Mouse (Mus musculus) stomach, embryonic 15.5 days (tissue): ENCODE data around the gene Ptprg. TPM values are rescaled to one million over a fixed set of nuclear protein-coding genes. Genes with fewer than 3 reads are reported as not detected.

ENCODE experiments used
- ATAC-seq: fragments of 200-750 bp; cut with Nextera tagmentation; 2 replicates; pipeline ENCODE4 v1.8.0; 2017; ENCODE audit warnings: low read depth, moderate number of reproducible peaks, moderate TSS enrichment; ENCODE audit not compliant: insufficient read depth, low FRiP score
- H3K27ac ChIP-seq: fragments of 300-500 bp; sonication (generic); 2 replicates; pipeline ENCODE4 v1.5.1; 2015; ENCODE audit warnings: mild to moderate bottlenecking, inconsistent platforms
- H3K27me3 ChIP-seq: fragments of 300-500 bp; sonication (generic); replicated peaks from 2 replicates; pipeline ENCODE4 v1.6.1; 2015; ENCODE audit warnings: inconsistent platforms
- H3K36me3 ChIP-seq: fragments of 300-500 bp; sonication (generic); 2 replicates; pipeline ENCODE4 v1.6.1; 2015; ENCODE audit warnings: inconsistent platforms
- H3K4me1 ChIP-seq: fragments of 300-500 bp; sonication (generic); 2 replicates; pipeline ENCODE4 v1.6.1; 2015; ENCODE audit warnings: inconsistent platforms
- H3K4me2 ChIP-seq: fragments of 300-500 bp; sonication (generic); 2 replicates; pipeline ENCODE4 v1.6.1; 2015; ENCODE audit warnings: mild to moderate bottlenecking, inconsistent platforms
- H3K4me3 ChIP-seq: fragments of 300-500 bp; sonication (generic); replicated peaks from 2 replicates; pipeline ENCODE4 v1.5.1; 2015; ENCODE audit warnings: inconsistent platforms
- H3K9ac ChIP-seq: fragments of 300-500 bp; sonication (generic); 2 replicates; pipeline ENCODE4 v1.6.1; 2015; ENCODE audit warnings: inconsistent platforms
- H3K9me3 ChIP-seq: fragments of 300-500 bp; sonication (generic); 2 replicates; pipeline ENCODE4 v1.6.1; 2016; ENCODE audit warnings: inconsistent platforms
- WGBS: fragments of 180-500 bp; shearing (Covaris S2); methylation state at CpG from one replicate; pipeline ENCODE4 v1.1.7; 2015; 5-methylcytosine and 5-hydroxymethylcytosine counted together
- polyA plus RNA-seq: library from polyadenylated mRNA; unstranded; fragments of >200 nt; fragmentation: Nextera tagmentation; extraction: Ambion mirVana; gene quantifications from 2 replicates; pipeline ENCODE4 v1.2.1, GENCODE M21; 2015

Gene Ptprg
- polyA plus RNA-seq, 1 experiment from 2014 or later, result 22.9 TPM

DNA sequence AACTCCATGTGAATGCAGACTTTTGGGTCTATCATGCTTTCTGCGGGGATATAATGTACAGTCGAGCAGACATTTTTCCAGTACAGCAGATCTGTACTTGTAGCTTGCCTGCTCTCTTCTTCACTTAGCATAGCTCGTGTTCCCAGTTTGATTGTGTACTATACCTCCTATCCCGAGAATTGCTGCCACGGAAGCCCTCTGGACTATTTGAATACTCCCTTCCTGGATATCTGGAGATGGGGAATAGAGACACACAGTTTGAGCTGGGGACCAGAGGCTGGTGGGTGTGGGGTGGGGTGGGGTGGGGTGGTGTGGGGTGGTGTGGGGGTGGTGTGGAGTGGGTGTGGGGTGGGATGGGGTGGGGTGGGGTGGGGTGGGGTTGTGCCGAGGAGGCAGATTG is 263.9 kb downstream of the Ptprg start:
- no peaks in the 10 kb centered on the region for H3K27me3 ChIP-seq
- no peaks in the 10 kb centered on the region for H3K4me1 ChIP-seq
- 81% methylated on average over 6 of the region's 6 CpGs for WGBS
- H3K4me3 ChIP-seq, result no peak overlapping the region
- no peak overlapping the region for H3K4me2 ChIP-seq
- no peaks in the 10 kb centered on the region for H3K9me3 ChIP-seq
- no peaks in the 10 kb centered on the region for H3K36me3 ChIP-seq
- no peak for ATAC-seq
- no peak overlapping the region for H3K27ac ChIP-seq
- no peak overlapping the region for H3K9ac ChIP-seq

DNA sequence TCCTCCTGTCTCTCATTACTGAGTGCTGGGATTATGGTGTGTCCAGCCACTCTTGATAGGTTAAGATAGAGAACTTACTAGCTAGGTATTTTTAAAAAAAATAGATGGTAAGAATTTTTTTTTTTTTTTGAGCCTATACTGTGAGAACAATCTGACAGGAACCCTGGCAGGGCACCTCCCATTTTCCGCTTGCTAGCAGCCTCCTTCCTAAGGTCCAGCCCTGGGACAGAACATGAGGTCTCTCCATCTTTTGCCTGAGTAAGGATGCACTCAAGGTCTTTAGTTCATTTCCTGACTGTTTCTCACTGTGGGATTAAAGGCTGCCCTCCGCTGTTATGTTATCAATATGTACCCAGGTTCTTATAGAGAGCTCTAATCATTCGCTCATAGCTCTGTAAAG is 264.7 kb downstream of the Ptprg start:
- Histone ChIP-seq H3K27ac (no peak overlapping the region), H3K27me3 (no peaks in the 10 kb centered on the region), H3K9me3 (no peaks in the 10 kb centered on the region), H3K9ac (no peak overlapping the region), H3K4me2 (no peak overlapping the region), H3K4me1 (no peaks in the 10 kb centered on the region), H3K4me3 (no peak overlapping the region), H3K36me3 (no peaks in the 10 kb centered on the region)
- ATAC-seq, result no peak
- 87% methylated on average over 3 of the region's 3 CpGs for WGBS

DNA sequence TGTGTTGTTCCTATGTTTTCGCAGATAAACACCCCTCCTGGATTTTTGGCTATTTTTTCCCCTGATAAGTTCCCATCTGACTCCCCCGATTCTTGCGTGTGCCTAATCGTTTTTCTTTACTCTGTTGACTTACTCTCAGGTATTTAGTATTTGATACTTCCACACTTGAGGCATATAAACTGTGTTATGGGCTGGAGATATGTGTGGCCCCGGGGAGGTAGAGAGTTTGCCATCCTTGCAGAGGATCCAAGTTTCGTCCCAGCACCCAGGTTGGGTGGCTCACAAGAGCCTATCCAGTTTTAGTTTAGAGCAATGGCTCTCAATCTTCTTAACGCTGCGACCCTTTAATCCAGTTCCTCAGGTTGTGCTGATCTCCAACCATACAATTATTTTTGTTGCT is 265.4 kb downstream of the Ptprg start:
- Histone ChIP-seq H3K9ac (no peak overlapping the region), H3K27me3 (no peaks in the 10 kb centered on the region), H3K9me3 (no peaks in the 10 kb centered on the region), H3K4me2 (no peak overlapping the region), H3K4me1 (no peaks in the 10 kb centered on the region), H3K27ac (no peak overlapping the region), H3K4me3 (no peak overlapping the region), H3K36me3 (no peaks in the 10 kb centered on the region)
- 84% methylated on average over 8 of the region's 8 CpGs for WGBS
- ATAC-seq, result no peak

DNA sequence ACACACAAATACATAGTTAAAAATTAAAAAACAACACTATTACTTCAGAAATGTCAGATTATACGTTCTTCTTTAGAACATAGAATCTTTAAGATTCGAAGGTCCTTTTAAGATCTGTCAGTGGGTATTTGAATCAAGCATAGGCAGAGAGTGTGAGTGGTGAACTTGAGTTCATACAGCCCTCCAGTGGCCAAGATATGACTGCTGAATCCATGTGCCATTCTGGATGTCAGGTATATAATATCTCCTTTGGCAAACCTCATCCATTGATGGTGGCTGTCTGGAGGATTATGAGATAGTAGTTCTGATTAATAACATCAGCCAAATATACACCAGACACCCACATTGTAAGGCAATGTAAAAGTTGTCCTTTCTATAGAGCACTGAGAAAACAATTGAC is 266.0 kb downstream of the Ptprg start:
- no peaks in the 10 kb centered on the region for H3K36me3 ChIP-seq
- H3K9me3 ChIP-seq, result no peaks in the 10 kb centered on the region
- no peaks in the 10 kb centered on the region for H3K4me1 ChIP-seq
- H3K4me2 ChIP-seq, result no peak overlapping the region
- H3K9ac ChIP-seq, result no peak overlapping the region
- H3K4me3 ChIP-seq, result no peak overlapping the region
- no peak overlapping the region for H3K27ac ChIP-seq
- no peak for ATAC-seq
- WGBS, result 89% methylated on average over 2 of the region's 2 CpGs
- H3K27me3 ChIP-seq, result no peaks in the 10 kb centered on the region

DNA sequence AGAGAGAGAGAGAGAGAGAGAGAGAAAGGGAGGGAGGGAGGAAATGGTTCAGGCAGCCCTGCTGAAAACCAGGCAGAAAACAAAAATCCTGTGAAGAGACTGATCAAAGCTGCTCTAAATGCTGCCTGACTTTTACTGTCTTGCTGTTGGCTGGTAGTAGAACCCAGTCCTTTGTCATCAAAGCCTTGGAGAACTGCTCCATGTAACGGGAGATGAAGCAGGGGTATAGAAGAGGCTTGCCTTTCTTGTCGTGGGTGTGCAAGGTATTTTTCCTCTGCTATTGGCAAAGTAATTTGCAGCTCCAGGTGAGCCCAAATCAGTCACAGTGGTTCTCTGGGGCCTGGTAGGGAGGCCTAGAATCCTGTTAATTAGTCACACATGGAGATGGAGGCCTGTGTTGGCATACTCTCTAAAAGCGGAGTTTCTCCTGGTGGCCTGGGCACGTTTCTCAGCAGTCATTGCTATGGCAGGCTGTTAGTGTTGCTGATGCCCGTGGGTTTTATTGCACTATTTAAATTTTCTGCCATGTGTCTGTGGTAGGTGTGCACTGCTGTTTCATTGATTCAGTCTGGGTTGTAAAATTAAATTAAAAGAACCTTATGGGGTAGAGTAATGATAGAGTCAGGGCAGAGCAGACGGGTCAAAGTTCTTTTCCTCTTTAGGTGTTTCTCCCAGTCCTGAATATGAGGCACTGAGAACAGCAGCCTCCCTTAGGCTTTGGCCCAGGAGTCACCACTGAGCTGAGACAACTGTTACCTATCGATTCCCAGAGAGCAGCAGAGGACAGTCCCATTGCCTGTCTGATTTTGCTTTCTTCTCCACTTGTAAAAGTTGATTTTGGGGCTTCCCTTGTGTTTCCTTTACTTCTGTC is 269.7 kb downstream of the Ptprg start:
- 69% methylated on average over 7 of the region's 7 CpGs for WGBS
- Histone ChIP-seq H3K4me3 (no peak overlapping the region), H3K4me1 (no peaks in the 10 kb centered on the region), H3K36me3 (no peaks in the 10 kb centered on the region), H3K27me3 (no peaks in the 10 kb centered on the region), H3K9ac (no peak overlapping the region), H3K9me3 (no peaks in the 10 kb centered on the region), H3K27ac (no peak overlapping the region), H3K4me2 (no peak overlapping the region)
- ATAC-seq, result no peak

DNA sequence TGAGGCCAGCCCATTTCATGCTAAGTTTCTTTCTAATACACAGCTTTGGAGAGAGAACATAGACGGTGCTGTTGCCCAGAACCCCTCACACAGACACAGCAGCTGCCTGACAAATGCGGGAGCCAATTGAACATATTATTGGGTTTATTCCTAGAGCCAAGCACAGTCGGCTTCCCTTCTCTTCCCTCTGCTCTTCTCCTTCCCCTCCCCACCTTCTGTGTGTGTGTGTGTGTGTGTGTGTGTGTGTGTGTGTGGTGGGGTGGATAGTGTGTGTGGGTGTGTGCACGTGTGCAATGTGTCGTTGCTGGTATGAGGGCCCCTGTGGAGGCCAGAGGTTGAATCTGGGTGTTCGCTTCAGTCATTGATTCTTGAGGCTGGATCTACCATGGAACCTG is 270.4 kb downstream of the Ptprg start:
- Histone ChIP-seq H3K4me2 (no peak overlapping the region), H3K27ac (no peak overlapping the region), H3K4me1 (no peaks in the 10 kb centered on the region), H3K9me3 (no peaks in the 10 kb centered on the region), H3K9ac (no peak overlapping the region), H3K36me3 (no peaks in the 10 kb centered on the region), H3K4me3 (no peak overlapping the region), H3K27me3 (no peaks in the 10 kb centered on the region)
- WGBS, result 78% methylated on average over 6 of the region's 6 CpGs
- ATAC-seq, result no peak

DNA sequence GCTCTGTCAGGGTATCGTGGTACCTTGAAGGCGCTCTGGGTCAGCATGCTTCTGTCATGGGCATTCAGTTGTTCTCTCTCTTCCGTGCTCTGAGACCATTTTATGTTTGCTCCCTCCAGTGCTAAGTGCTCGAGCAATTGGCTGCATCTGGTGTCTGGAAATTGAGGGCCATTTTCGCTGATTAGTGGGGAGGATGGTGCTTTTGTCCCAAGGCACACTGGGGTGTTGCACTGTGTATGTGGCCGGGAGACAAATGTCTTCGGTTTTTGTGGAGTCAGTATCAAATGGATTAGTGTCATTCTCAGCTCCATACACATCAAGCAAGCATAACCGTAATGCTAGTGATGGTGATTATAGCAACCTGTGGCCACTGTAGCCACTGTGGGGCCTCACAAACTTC is 271.6 kb downstream of the Ptprg start:
- Histone ChIP-seq H3K4me3 (no peak overlapping the region), H3K4me2 (no peak overlapping the region), H3K36me3 (no peaks in the 10 kb centered on the region), H3K4me1 (no peaks in the 10 kb centered on the region), H3K9ac (no peak overlapping the region), H3K9me3 (no peaks in the 10 kb centered on the region), H3K27me3 (no peaks in the 10 kb centered on the region), H3K27ac (no peak overlapping the region)
- WGBS, result 86% methylated on average over 8 of the region's 8 CpGs
- no peak for ATAC-seq

DNA sequence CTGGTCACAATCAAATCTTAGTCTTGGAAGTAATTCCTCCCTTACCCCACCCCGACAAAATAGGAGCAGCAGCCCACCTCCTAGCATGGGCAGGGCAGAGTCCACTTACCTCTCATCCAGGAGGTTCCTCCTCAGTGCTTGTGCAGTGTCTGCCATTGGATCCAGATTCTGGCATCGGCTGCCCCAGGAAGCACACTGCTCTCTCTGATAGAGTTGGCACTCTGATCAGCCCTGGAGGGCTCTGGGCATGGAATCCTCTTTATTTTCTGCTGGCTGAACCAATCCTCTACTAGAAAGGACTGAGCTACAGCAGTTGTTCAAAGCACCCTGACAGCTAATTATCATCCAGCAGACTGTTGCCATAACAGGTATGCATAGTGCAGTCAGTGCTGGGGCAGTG is 272.2 kb downstream of the Ptprg start:
- ATAC-seq, result no peak
- no peaks in the 10 kb centered on the region for H3K36me3 ChIP-seq
- no peak overlapping the region for H3K4me2 ChIP-seq
- H3K9me3 ChIP-seq, result no peaks in the 10 kb centered on the region
- H3K9ac ChIP-seq, result no peak overlapping the region
- whole genome bisulfite sequencing, result 87% methylated on average over 2 of the region's 2 CpGs
- H3K4me1 ChIP-seq, result no peaks in the 10 kb centered on the region
- H3K27me3 ChIP-seq, result no peaks in the 10 kb centered on the region
- H3K27ac ChIP-seq, result no peak overlapping the region
- H3K4me3 ChIP-seq, result no peak overlapping the region

DNA sequence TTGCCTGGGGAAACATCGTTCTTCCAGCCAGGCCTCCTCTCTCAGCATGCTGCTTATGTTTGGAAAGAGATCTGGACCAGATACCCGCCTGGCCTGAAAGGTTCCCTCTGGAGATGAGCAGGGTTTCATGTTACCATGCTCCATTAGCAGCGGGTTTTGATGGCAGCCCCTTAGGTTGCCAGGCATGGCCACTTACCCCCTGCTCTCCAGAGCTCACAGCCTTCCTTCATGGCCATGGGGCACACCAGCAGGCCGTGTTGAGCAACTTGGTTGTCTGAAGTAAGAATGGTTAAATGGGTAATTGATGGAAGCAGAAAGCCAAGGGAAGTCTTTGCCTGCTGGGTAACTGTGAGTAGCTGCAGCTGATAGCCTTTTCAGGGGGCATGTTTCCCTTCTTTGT is 274.8 kb downstream of the Ptprg start:
- 46% methylated on average over 4 of the region's 4 CpGs for WGBS

DNA sequence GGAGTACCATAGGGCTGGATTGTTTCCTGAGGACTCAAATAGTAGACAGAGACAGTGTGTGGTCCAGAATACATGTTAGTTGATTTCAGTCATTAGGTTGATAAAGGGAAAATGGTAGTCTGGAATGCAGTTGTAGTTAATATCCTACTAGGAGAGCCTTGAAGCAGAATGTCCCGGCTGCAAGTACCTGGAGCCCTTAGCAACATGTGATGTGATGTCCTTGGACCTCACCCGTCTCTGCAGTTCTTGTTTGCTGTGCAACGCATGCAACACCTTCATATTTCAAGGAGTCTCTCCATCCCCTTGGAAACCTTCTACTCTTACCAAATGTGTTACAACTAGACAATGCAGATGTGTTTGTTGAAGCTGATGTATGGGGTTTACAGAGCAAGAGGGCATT is 280.3 kb downstream of the Ptprg start:
- no peak for ATAC-seq
- no peak overlapping the region for H3K4me3 ChIP-seq
- H3K36me3 ChIP-seq, result no peaks in the 10 kb centered on the region
- no peak overlapping the region for H3K27ac ChIP-seq
- no peak overlapping the region for H3K4me2 ChIP-seq
- no peaks in the 10 kb centered on the region for H3K9me3 ChIP-seq
- no peaks in the 10 kb centered on the region for H3K4me1 ChIP-seq
- no peaks in the 10 kb centered on the region for H3K27me3 ChIP-seq
- WGBS, result 64% methylated on average over 3 of the region's 3 CpGs
- no peak overlapping the region for H3K9ac ChIP-seq

More for the DNA sequence above, 274.8 kb downstream of the Ptprg start:
- H3K27me3 ChIP-seq, result no peaks in the 10 kb centered on the region
- no peak overlapping the region for H3K27ac ChIP-seq
- no peaks in the 10 kb centered on the region for H3K4me1 ChIP-seq
- no peak for ATAC-seq
- no peaks in the 10 kb centered on the region for H3K36me3 ChIP-seq
- H3K4me3 ChIP-seq, result no peak overlapping the region
- no peak overlapping the region for H3K4me2 ChIP-seq
- no peaks in the 10 kb centered on the region for H3K9me3 ChIP-seq
- H3K9ac ChIP-seq, result no peak overlapping the region

DNA sequence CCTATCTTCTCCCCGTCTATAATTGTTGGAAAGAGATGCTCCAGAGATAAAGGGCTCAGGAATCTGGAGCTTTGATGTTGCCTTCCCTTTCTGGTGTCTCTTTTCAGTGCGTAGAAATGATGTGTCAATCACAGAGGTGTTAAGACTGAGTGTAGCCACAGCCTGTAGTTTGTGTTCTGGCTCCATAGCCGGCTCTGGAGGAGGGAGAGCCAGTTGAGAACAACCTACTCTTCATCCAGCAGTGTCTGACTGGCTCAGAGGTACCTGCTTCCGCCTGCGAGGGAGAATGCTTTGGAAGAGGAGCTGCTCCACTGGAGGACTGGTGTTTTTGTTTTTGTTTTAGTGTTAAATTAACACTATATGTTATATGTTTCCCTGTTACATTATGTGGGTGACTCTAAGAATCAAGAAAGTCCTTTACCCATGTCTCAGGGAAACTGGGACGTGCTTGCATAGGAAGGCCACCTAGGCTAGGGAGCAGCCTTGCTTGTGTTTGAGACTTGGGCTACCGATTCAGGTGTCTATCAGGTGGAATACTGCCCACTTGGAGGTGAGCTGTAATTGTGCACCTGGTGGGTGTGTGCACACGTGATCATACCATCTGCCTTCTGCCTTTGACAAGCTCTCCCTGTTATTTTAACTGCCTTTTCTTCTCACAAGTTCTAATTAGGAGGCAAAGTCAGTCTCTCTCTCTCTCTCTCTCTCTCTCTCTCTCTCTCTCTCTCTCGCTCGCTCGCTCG is 282.5 kb downstream of the Ptprg start:
- no peak for ATAC-seq
- 71% methylated on average over 12 of the region's 12 CpGs for WGBS
- no peak overlapping the region for H3K9ac ChIP-seq
- H3K4me3 ChIP-seq, result no peak overlapping the region
- no peak overlapping the region for H3K4me2 ChIP-seq
- no peaks in the 10 kb centered on the region for H3K27me3 ChIP-seq
- no peak overlapping the region for H3K27ac ChIP-seq
- no peaks in the 10 kb centered on the region for H3K9me3 ChIP-seq
- no peaks in the 10 kb centered on the region for H3K4me1 ChIP-seq
- H3K36me3 ChIP-seq, result no peaks in the 10 kb centered on the region

DNA sequence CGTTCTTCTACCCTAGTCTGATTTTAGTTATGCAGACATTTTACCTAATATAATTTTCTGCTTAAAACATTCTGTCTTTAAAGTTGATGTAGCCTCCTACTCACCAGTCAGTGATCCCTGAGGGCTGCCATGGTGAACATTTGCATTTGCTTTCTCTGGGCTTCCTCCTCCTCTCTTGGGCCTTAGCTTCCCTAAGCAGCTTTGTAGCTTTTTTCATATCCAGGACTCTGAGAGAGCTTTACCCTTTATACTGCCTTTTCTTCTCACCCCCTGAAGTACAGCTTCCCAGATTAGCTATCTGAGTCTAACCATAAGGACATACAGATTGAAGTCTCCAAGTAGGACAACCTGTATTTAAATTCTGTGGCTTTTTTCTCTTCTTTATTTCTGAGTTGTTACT is 284.4 kb downstream of the Ptprg start:
- WGBS, result 88% methylated on average over 1 of the region's 1 CpGs
- H3K9ac ChIP-seq, result no peak overlapping the region
- no peak overlapping the region for H3K27ac ChIP-seq
- ATAC-seq, result no peak
- no peaks in the 10 kb centered on the region for H3K9me3 ChIP-seq
- no peaks in the 10 kb centered on the region for H3K36me3 ChIP-seq
- H3K4me3 ChIP-seq, result no peak overlapping the region
- H3K4me2 ChIP-seq, result no peak overlapping the region
- no peaks in the 10 kb centered on the region for H3K27me3 ChIP-seq
- no peaks in the 10 kb centered on the region for H3K4me1 ChIP-seq
